Comparison of ENCODE assay signal across 14 mouse cellular contexts in genomic region chr5:142780579-142780978, GRCm38 (mm10). TPM values are rescaled to one million over a fixed set of nuclear protein-coding genes. Genes with fewer than 3 reads are reported as not detected.
DNase-seq lines count a peak whose midpoint lies in the region; ATAC-seq and TF ChIP-seq lines count a peak whose summit lies in the region.
"Had no signal": no experiment of that assay in that cellular context is flagged by ENCODE, and none has a peak within 500 bp of the region (broad histone marks: within the 10 kb centered on the region; RNA-seq: fewer than 3 reads in every experiment).

No protein-coding gene starts in this region.

- H3K27ac ChIP-seq in heart, embryonic 10.5 days = peak overlapping the region; percentile 63; the same call in 1 of the 2 replicates
- H3K27ac ChIP-seq in liver, embryonic 14.5 days = no peak overlapping the region
- H3K27ac ChIP-seq in liver, embryonic 12.5 days = no peak overlapping the region
- no peak overlapping the region; the same call in 1 of the 2 replicates for H3K27ac ChIP-seq in hindbrain, embryonic 12.5 days
- H3K27ac ChIP-seq: liver, embryonic 13.5 days; macrophage had no signal

- H3K36me3 ChIP-seq in heart, embryonic 10.5 days = peaks cover 78% of the 10 kb centered on the region
- no peaks in the 10 kb centered on the region for H3K36me3 ChIP-seq in liver, embryonic 14.5 days (replicated peaks; ENCODE audit: control insufficient read depth, insufficient read depth, low read depth)
- H3K36me3 ChIP-seq in liver, embryonic 12.5 days = peaks cover 41% of the 10 kb centered on the region
- H3K36me3 ChIP-seq in hindbrain, embryonic 12.5 days = peaks cover 80% of the 10 kb centered on the region
- H3K36me3 ChIP-seq in myocyte (ENCODE audit: control insufficient read depth, insufficient read depth) = no peaks in the 10 kb centered on the region

- H3K9me3 ChIP-seq in heart, embryonic 10.5 days = no peaks in the 10 kb centered on the region
- no peaks in the 10 kb centered on the region for H3K9me3 ChIP-seq in liver, embryonic 14.5 days (ENCODE audit: control insufficient read depth, low read length)
- no peaks in the 10 kb centered on the region for H3K9me3 ChIP-seq in liver, embryonic 12.5 days (replicated peaks)
- no peaks in the 10 kb centered on the region for H3K9me3 ChIP-seq in hindbrain, embryonic 12.5 days (replicated peaks)
- H3K9me3 ChIP-seq: G1E; liver, embryonic 13.5 days had no signal

- peaks cover 42% of the 10 kb centered on the region for H3K4me1 ChIP-seq in heart, embryonic 10.5 days
- H3K4me1 ChIP-seq in liver, embryonic 14.5 days (replicated peaks; ENCODE audit: control insufficient read depth in 2 of 2, insufficient read depth in 2 of 2, low read length in 1 of 2) = no peaks in the 10 kb centered on the region
- H3K4me1 ChIP-seq in liver, embryonic 12.5 days = peaks cover 33% of the 10 kb centered on the region
- H3K4me1 ChIP-seq in hindbrain, embryonic 12.5 days = peaks cover 43% of the 10 kb centered on the region

- no peak overlapping the region for H3ac ChIP-seq in myocyte (ENCODE audit: control insufficient read depth, insufficient read length)

- no peak for DNase-seq in heart, embryonic 10.5 days (ENCODE audit: low spot score)
- no peak for DNase-seq in heart, postnatal 25 days (ENCODE audit: low spot score)
- DNase-seq in liver, embryonic 14.5 days (ENCODE audit: low read depth in 3 of 3, low spot score in 3 of 3) = no peak
- no peak for DNase-seq in urinary bladder, postnatal 10 days (ENCODE audit: low spot score)
- DNase-seq in spleen, postnatal 10 days (ENCODE audit: low spot score in 2 of 2) = no peak
- DNase-seq: kidney, adult 18-20 months; layer of hippocampus, adult 9-11 months; liver, embryonic 13.5 days; thymus, adult 2 months had no signal

- peaks cover 80% of the 10 kb centered on the region for H3K79me2 ChIP-seq in myocyte (ENCODE audit: control insufficient read depth, insufficient read depth)

- peak; percentile 26; the same call in 1 of the 2 replicates for ATAC-seq in liver, embryonic 14.5 days (ENCODE audit: insufficient read depth)
- no peak for ATAC-seq in liver, embryonic 12.5 days
- ATAC-seq in hindbrain, embryonic 12.5 days (ENCODE audit: low FRiP score) = peak; percentile 41

- H3K4me3 ChIP-seq in heart, embryonic 10.5 days = no peak overlapping the region
- no peak overlapping the region for H3K4me3 ChIP-seq in liver, embryonic 14.5 days (ENCODE audit: insufficient read depth in 1 of 2, low read depth in 2 of 2, low read length in 2 of 2)
- no peak overlapping the region for H3K4me3 ChIP-seq in liver, embryonic 12.5 days
- no peak overlapping the region for H3K4me3 ChIP-seq in hindbrain, embryonic 12.5 days
- H3K4me3 ChIP-seq in myocyte = no peak overlapping the region
- H3K4me3 ChIP-seq: liver, embryonic 13.5 days had no signal

- TF ChIP-seq POLR2A in myocyte (IDR thresholded peaks at IDR 0.05; ENCODE audit: insufficient read length, low read depth) = no peak

- 76% methylated on average over 5 of the region's 5 CpGs for WGBS in heart, embryonic 10.5 days
- WGBS in liver, embryonic 14.5 days (ENCODE audit: insufficient replicate concordance) = 76% methylated on average over 5 of the region's 5 CpGs
- WGBS in liver, embryonic 12.5 days (ENCODE audit: insufficient replicate concordance) = 74% methylated on average over 5 of the region's 5 CpGs
- WGBS in hindbrain, embryonic 12.5 days = 83% methylated on average over 5 of the region's 5 CpGs

- H3K4me2 ChIP-seq in liver, embryonic 14.5 days (ENCODE audit: low read depth) = no peak overlapping the region
- no peak overlapping the region for H3K4me2 ChIP-seq in liver, embryonic 12.5 days
- no peak overlapping the region for H3K4me2 ChIP-seq in hindbrain, embryonic 12.5 days (replicated peaks)
- no peak overlapping the region for H3K4me2 ChIP-seq in myocyte (ENCODE audit: low read depth)
- H3K4me2 ChIP-seq: liver, embryonic 13.5 days had no signal

- H3K9ac ChIP-seq in liver, embryonic 14.5 days (replicated peaks) = no peak overlapping the region
- H3K9ac ChIP-seq in liver, embryonic 12.5 days = no peak overlapping the region
- H3K9ac ChIP-seq in hindbrain, embryonic 12.5 days = no peak overlapping the region
- H3K9ac ChIP-seq: liver, embryonic 13.5 days had no signal

- no peaks in the 10 kb centered on the region for H3K27me3 ChIP-seq in heart, embryonic 10.5 days (ENCODE audit: insufficient read depth, poor library complexity, severe bottlenecking)
- H3K27me3 ChIP-seq in liver, embryonic 14.5 days (ENCODE audit: control insufficient read depth, insufficient read depth, low read length) = no peaks in the 10 kb centered on the region
- H3K27me3 ChIP-seq in liver, embryonic 12.5 days (replicated peaks) = no peaks in the 10 kb centered on the region
- H3K27me3 ChIP-seq in hindbrain, embryonic 12.5 days = no peaks in the 10 kb centered on the region
- H3K27me3 ChIP-seq in myocyte (ENCODE audit: control insufficient read depth, insufficient read depth, insufficient read length) = no peaks in the 10 kb centered on the region
- H3K27me3 ChIP-seq: liver, embryonic 13.5 days had no signal

- intact Hi-C loops in heart, postnatal 25 days (cut with DNase I) = no loop called here

- TF ChIP-seq CTCF in liver, embryonic 14.5 days (IDR thresholded peaks at IDR 0.05; ENCODE audit: low read depth) = no peak

- no peak for TF ChIP-seq EP300 in liver, embryonic 14.5 days (IDR thresholded peaks at IDR 0.05; ENCODE audit: low read depth)

TF ChIP-seq in myocyte, 11 proteins besides CTCF, POLR2A, EP300 and RAD21:
- TF ChIP-seq MYOD1 (IDR thresholded peaks at IDR 0.05; ENCODE audit: control insufficient read depth in 1 of 3, insufficient read length in 2 of 3, low read depth in 2 of 3) = peak in 2 of 3 experiments; percentile 46 to 64
- TF ChIP-seq CEBPB (IDR thresholded peaks at IDR 0.05; ENCODE audit: insufficient read depth, poor library complexity, severe bottlenecking) = no peak
- TF ChIP-seq MYOG (IDR thresholded peaks at IDR 0.05; ENCODE audit: control insufficient read depth in 1 of 3, insufficient read depth in 1 of 3, insufficient read length in 2 of 3, low read depth in 2 of 3) = peak; percentile 51 to 86 (median 55)
- no peak for TF ChIP-seq POLR2AphosphoS2 (IDR thresholded peaks at IDR 0.05; ENCODE audit: insufficient read length, low read depth)
- TF ChIP-seq E2F4 (IDR thresholded peaks at IDR 0.05; ENCODE audit: insufficient read depth) = no peak
- TF ChIP-seq REST (IDR thresholded peaks at IDR 0.05; ENCODE audit: insufficient read depth, insufficient read length) = no peak
- TF ChIP-seq TCF12 (IDR thresholded peaks at IDR 0.05; ENCODE audit: insufficient read depth, poor library complexity, severe bottlenecking) = peak; percentile 8
- no peak for TF ChIP-seq SRF (IDR thresholded peaks at IDR 0.05; ENCODE audit: control insufficient read depth, insufficient read length, low read depth)
- TF ChIP-seq MAX (IDR thresholded peaks at IDR 0.05; ENCODE audit: low read depth) = no peak
- TF ChIP-seq TCF3 (IDR thresholded peaks at IDR 0.05; ENCODE audit: insufficient read length, low read depth) = no peak
- peak; percentile 5 for TF ChIP-seq USF1 (IDR thresholded peaks at IDR 0.05; ENCODE audit: low read depth)

RNA-seq across cellular contexts. Expression of gene Tnrc18, which starts 36.9 kb away (rescaled TPM):
- polyA plus RNA-seq in heart, embryonic 10.5 days (2016; fragmentation: Nextera tagmentation; extraction: Ambion mirVana) = 22.2 and 24.8 TPM in 2 replicates
- total RNA-seq in heart, postnatal 25 days (2021) = 10 to 100 TPM; 50.5 to 59.1 TPM
- polyA plus RNA-seq in liver, embryonic 14.5 days (2012; rRNA removed) = 2.3 and 2.8 TPM in 2 replicates
- polyA plus RNA-seq in liver, embryonic 14.5 days (2014; fragmentation: Nextera tagmentation; extraction: Ambion mirVana) = 2.9 and 3.4 TPM in 2 replicates
- 8.8 and 8.9 TPM in 2 replicates for polyA plus RNA-seq in liver, embryonic 12.5 days (2016; fragmentation: Nextera tagmentation; extraction: Ambion mirVana)
- 72.8 and 73.7 TPM in 2 replicates for polyA plus RNA-seq in hindbrain, embryonic 12.5 days (2016; fragmentation: Nextera tagmentation; extraction: Ambion mirVana)
- polyA plus RNA-seq in myocyte (2012; fragmentation: generic; extraction: Trizol) = 26.2 TPM
